Mouse (Mus musculus): ENCODE results near the gene Erp44.

GRCm38 (mm10) chr4:48287086-48287757 is 7.9 kb upstream of the Erp44 start:
- TF ChIP-seq CTCF (IDR thresholded peaks at IDR 0.05; ENCODE audit: low read depth) (no peak), EP300 (optimal IDR thresholded peaks at IDR 0.05) (no peak)
